Mouse (Mus musculus) forebrain, embryonic 11.5 days (tissue): Measurements from ENCODE around the gene Gm12184. TPM values are rescaled to one million over a fixed set of nuclear protein-coding genes. Genes with fewer than 3 reads are reported as not detected.

ENCODE experiments used
- ATAC-seq: fragments of 200-750 bp; cut with Nextera tagmentation; replicated peaks from 2 replicates; pipeline ENCODE4 v1.8.0; 2017; ENCODE audit warnings: moderate TSS enrichment; ENCODE audit not compliant: low FRiP score
- DNase-seq: peaks from one replicate; pipeline ENCODE4 v3.0.0-alpha.2; 2017; ENCODE audit warnings: low spot score
- H3K27ac ChIP-seq: fragments of 300-500 bp; sonication (generic); 2 replicates; pipeline ENCODE4 v1.5.1; 2014; ENCODE audit warnings: low read depth, low read length
- H3K27me3 ChIP-seq: fragments of 300-500 bp; sonication (generic); 2 replicates; pipeline ENCODE4 v1.6.1; 2014; ENCODE audit warnings: mild to moderate bottlenecking, low read length, mixed read lengths; ENCODE audit not compliant: control insufficient read depth, insufficient read depth
- H3K36me3 ChIP-seq: fragments of 300-500 bp; sonication (generic); 2 replicates; pipeline ENCODE4 v1.6.1; 2014; ENCODE audit warnings: mild to moderate bottlenecking, low read length, moderate library complexity, mixed read lengths; ENCODE audit not compliant: control insufficient read depth, insufficient read depth
- H3K4me1 ChIP-seq: fragments of 300-500 bp; sonication (generic); replicated peaks from 2 replicates; pipeline ENCODE4 v1.6.1; 2014; ENCODE audit warnings: low read length, mixed read lengths; ENCODE audit not compliant: control insufficient read depth, insufficient read depth
- H3K4me2 ChIP-seq: fragments of 300-500 bp; sonication (generic); 2 replicates; pipeline ENCODE4 v1.6.1; 2014; ENCODE audit warnings: low read depth, mild to moderate bottlenecking, low read length, moderate library complexity, mixed read lengths; ENCODE audit not compliant: severe bottlenecking
- H3K4me3 ChIP-seq: fragments of 300-500 bp; sonication (generic); 2 replicates; pipeline ENCODE4 v1.5.1; 2014; ENCODE audit warnings: low read depth, low read length
- H3K9ac ChIP-seq: fragments of 300-500 bp; sonication (generic); 2 replicates; pipeline ENCODE4 v1.6.1; 2014; ENCODE audit warnings: low read length
- H3K9me3 ChIP-seq: fragments of 300-500 bp; sonication (generic); 2 replicates; pipeline ENCODE4 v1.6.1; 2016; ENCODE audit warnings: low read length, mixed read lengths; ENCODE audit not compliant: control insufficient read depth
- WGBS: fragments of 180-500 bp; shearing (Covaris S2); extraction: QIAGEN DNeasy Blood & Tissue Kit; methylation state at CpG from one replicate; pipeline ENCODE4 v1.1.7; 2014; 5-methylcytosine and 5-hydroxymethylcytosine counted together
- polyA plus RNA-seq: library from polyadenylated mRNA; unstranded; fragments of >200 nt; fragmentation: Nextera tagmentation; extraction: Ambion mirVana; gene quantifications from 2 replicates; pipeline ENCODE4 v1.2.1, GENCODE M21; 2014

The Gm12184 gene
- polyA plus RNA-seq, 1 experiment from 2014 or later = 12.7 TPM

- H3K4me3 ChIP-seq = peak overlapping the region; percentile 77
- H3K27ac ChIP-seq = no peak overlapping the region
- WGBS = 81% methylated on average over 16 of the region's 16 CpGs
- DNase-seq = no peak
- no peaks in the 10 kb centered on the region; the same call in 1 of the 2 replicates for H3K36me3 ChIP-seq
- H3K9me3 ChIP-seq = no peaks in the 10 kb centered on the region
- peak overlapping the region; percentile 82 for H3K4me2 ChIP-seq
- no peaks in the 10 kb centered on the region for H3K27me3 ChIP-seq
- no peak for ATAC-seq
- peak overlapping the region; percentile 65 for H3K9ac ChIP-seq
- H3K4me1 ChIP-seq = peaks cover 6% of the 10 kb centered on the region
Observed at GRCm38 (mm10) chr11:48815851-48816250, 10.6 kb downstream of the Gm12184 start.

GRCm38 (mm10) chr11:48813782-48814181, 12.7 kb downstream of the Gm12184 start:
- Histone ChIP-seq H3K36me3 (no peaks in the 10 kb centered on the region; the same call in 1 of the 2 replicates), H3K9ac (no peak overlapping the region), H3K27me3 (no peaks in the 10 kb centered on the region), H3K27ac (no peak overlapping the region), H3K4me2 (no peak overlapping the region), H3K4me3 (no peak overlapping the region), H3K9me3 (no peaks in the 10 kb centered on the region), H3K4me1 (peaks cover 6% of the 10 kb centered on the region)
- DNase-seq (no peak), ATAC-seq (no peak)

- Histone ChIP-seq H3K27me3 (no peaks in the 10 kb centered on the region), H3K27ac (no peak overlapping the region), H3K36me3 (peaks cover 14% of the 10 kb centered on the region), H3K9me3 (no peaks in the 10 kb centered on the region), H3K9ac (no peak overlapping the region), H3K4me3 (no peak overlapping the region), H3K4me1 (no peaks in the 10 kb centered on the region; the same call in 1 of the 2 replicates), H3K4me2 (no peak overlapping the region)
- WGBS = 89% methylated on average over 2 of the region's 2 CpGs
- DNase-seq (no peak), ATAC-seq (no peak)
Observed at GRCm38 (mm10) chr11:48810142-48810541, 16.3 kb downstream of the Gm12184 start.

- 83% methylated on average over 4 of the region's 4 CpGs for WGBS
- peaks cover 20% of the 10 kb centered on the region for H3K36me3 ChIP-seq
Observed at GRCm38 (mm10) chr11:48809434-48809830, 17.0 kb downstream of the Gm12184 start.

GRCm38 (mm10) chr11:48808737-48809433, 17.6 kb downstream of the Gm12184 start:
- Histone ChIP-seq H3K4me3 (no peak overlapping the region), H3K4me2 (no peak overlapping the region), H3K27ac (no peak overlapping the region), H3K36me3 (peaks cover 25% of the 10 kb centered on the region), H3K9ac (no peak overlapping the region), H3K4me1 (no peaks in the 10 kb centered on the region), H3K9me3 (no peaks in the 10 kb centered on the region), H3K27me3 (no peaks in the 10 kb centered on the region)
- 0 out of 2 replicates have a peak, but pooled peaks have one; percentile 10 for ATAC-seq
- DNase-seq = no peak
- WGBS = 66% methylated on average over 16 of the region's 16 CpGs

More at GRCm38 (mm10) chr11:48809434-48809830, 17.0 kb downstream of the Gm12184 start:
- Histone ChIP-seq H3K9ac (no peak overlapping the region), H3K4me2 (no peak overlapping the region), H3K4me3 (no peak overlapping the region), H3K27ac (no peak overlapping the region), H3K27me3 (no peaks in the 10 kb centered on the region), H3K9me3 (no peaks in the 10 kb centered on the region), H3K4me1 (no peaks in the 10 kb centered on the region)
- no peak for ATAC-seq
- DNase-seq = no peak

GRCm38 (mm10) chr11:48808304-48808646, 18.2 kb downstream of the Gm12184 start:
- Histone ChIP-seq H3K4me3 (no peak overlapping the region), H3K4me2 (no peak overlapping the region), H3K36me3 (peaks cover 30% of the 10 kb centered on the region)

GRCm38 (mm10) chr11:48807563-48808303, 18.7 kb downstream of the Gm12184 start:
- no peak overlapping the region for H3K4me3 ChIP-seq
- no peak for DNase-seq
- WGBS = 75% methylated on average over 14 of the region's 14 CpGs

More at GRCm38 (mm10) chr11:48808304-48808646, 18.2 kb downstream of the Gm12184 start:
- Histone ChIP-seq H3K4me1 (no peaks in the 10 kb centered on the region), H3K27me3 (no peaks in the 10 kb centered on the region), H3K9me3 (no peaks in the 10 kb centered on the region), H3K9ac (no peak overlapping the region), H3K27ac (no peak overlapping the region)
- DNase-seq (no peak), ATAC-seq (no peak)

GRCm38 (mm10) chr11:48806856-48807562, 19.4 kb downstream of the Gm12184 start:
- Histone ChIP-seq H3K27me3 (no peaks in the 10 kb centered on the region), H3K4me1 (peaks cover under 1% of the 10 kb centered on the region; the same call in 1 of the 2 replicates), H3K9ac (no peak overlapping the region), H3K36me3 (peaks cover 36% of the 10 kb centered on the region), H3K4me2 (no peak overlapping the region), H3K4me3 (no peak overlapping the region), H3K27ac (no peak overlapping the region), H3K9me3 (no peaks in the 10 kb centered on the region)
- peak; percentile 38 for ATAC-seq
- WGBS = 62% methylated on average over 21 of the region's 21 CpGs
- DNase-seq = no peak

More at GRCm38 (mm10) chr11:48807563-48808303, 18.7 kb downstream of the Gm12184 start:
- H3K27me3 ChIP-seq = no peaks in the 10 kb centered on the region
- H3K4me1 ChIP-seq = no peaks in the 10 kb centered on the region
- no peak overlapping the region for H3K9ac ChIP-seq
- peak; percentile 25 for ATAC-seq
- H3K9me3 ChIP-seq = no peaks in the 10 kb centered on the region
- no peak overlapping the region for H3K4me2 ChIP-seq
- peaks cover 33% of the 10 kb centered on the region for H3K36me3 ChIP-seq
- H3K27ac ChIP-seq = no peak overlapping the region
